Mouse (Mus musculus): Measurements from ENCODE around the gene Ccm2l. TPM values are rescaled to one million over a fixed set of nuclear protein-coding genes. Genes with fewer than 3 reads are reported as not detected.

The Ccm2l gene
- total RNA-seq, 1 experiment: 1.9 TPM

- H3K27ac ChIP-seq (ENCODE audit: insufficient read depth, low read depth, low read length, poor library complexity, severe bottlenecking): no peak overlapping the region
- no peak overlapping the region for H3K9ac ChIP-seq (ENCODE audit: insufficient read depth, low read depth, low read length, poor library complexity, severe bottlenecking)
- TF ChIP-seq ZNF384 (IDR thresholded peaks at IDR 0.05; ENCODE audit: low read depth, low read length) (no peak), MAFK (IDR thresholded peaks at IDR 0.05; ENCODE audit: insufficient read depth, low read depth, low read length) (no peak), HCFC1 (IDR thresholded peaks at IDR 0.05; ENCODE audit: borderline replicate concordance, insufficient read depth, low read length) (no peak), CHD2 (IDR thresholded peaks at IDR 0.05; ENCODE audit: low read depth, low read length) (no peak), ZC3H11A (IDR thresholded peaks at IDR 0.05; ENCODE audit: borderline replicate concordance, low read depth, low read length) (no peak)
- no peak for DNase-seq (ENCODE audit: low read depth, low spot score)
- in situ Hi-C loops (cut with MboI; ENCODE audit: low sequenced_read_pairs in 2 of 2, unreplicated experiment in 2 of 2): no loop called here
- no peaks in the 10 kb centered on the region for H3K36me3 ChIP-seq (ENCODE audit: control insufficient read depth, insufficient read depth, low read length, poor library complexity, severe bottlenecking)
- no peaks in the 10 kb centered on the region for H3K4me1 ChIP-seq (ENCODE audit: control insufficient read depth in 2 of 2, insufficient read depth in 2 of 2, low read length in 2 of 2, poor library complexity in 1 of 2)
- no peaks in the 10 kb centered on the region for H3K9me3 ChIP-seq (ENCODE audit: control insufficient read depth, insufficient read depth, low read depth, low read length)
- H3K4me3 ChIP-seq (ENCODE audit: insufficient read depth in 1 of 2, low read depth in 1 of 2, low read length in 2 of 2, poor library complexity in 1 of 2, severe bottlenecking in 1 of 2): no peak overlapping the region
Observed at GRCm38 (mm10) chr2:153120126-153120525, 54.4 kb downstream of the Ccm2l start.

DNA sequence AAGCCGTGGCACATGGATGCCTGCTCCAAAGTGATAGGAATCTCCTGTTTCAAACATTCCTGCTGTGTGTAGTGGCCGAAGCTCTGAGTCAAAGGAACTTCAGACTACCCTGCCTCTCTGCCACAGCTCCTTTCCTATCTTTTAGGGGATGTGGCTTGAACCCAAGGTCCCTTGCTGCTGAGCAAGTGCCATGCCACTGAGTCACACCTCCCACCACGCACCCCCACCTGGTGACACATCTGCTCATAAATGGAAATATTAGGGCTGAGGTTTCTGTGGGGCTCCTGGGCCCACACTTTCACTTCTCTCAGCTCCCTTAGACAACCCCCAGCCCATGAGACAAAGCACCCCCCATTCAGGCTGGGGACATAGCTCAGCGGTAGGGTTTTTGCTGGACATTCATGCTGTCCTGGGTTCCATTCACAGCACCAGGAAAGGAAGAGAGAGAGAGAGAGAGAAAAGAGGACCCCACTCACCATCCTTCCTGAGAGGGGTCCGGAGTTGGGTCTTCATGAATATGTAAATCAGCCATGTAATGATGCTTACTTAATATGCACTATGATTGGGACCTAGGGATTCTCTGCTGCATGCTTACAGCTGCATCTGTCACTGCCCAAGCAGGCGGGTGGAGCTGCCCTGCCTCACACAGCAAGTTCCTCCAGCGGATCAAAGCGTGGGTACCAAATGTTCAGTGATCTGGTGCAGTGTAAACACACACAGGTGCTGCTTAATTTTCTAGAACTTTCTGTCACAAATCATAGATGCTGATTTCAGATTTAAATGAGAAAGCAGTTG is 56.3 kb downstream of the Ccm2l start:
- in situ Hi-C loops (cut with MboI; ENCODE audit: low sequenced_read_pairs in 2 of 2, unreplicated experiment in 2 of 2): no loop called here
- H3K4me3 ChIP-seq (ENCODE audit: insufficient read depth in 1 of 2, low read depth in 1 of 2, low read length in 2 of 2, poor library complexity in 1 of 2, severe bottlenecking in 1 of 2): no peak overlapping the region
- H3K27ac ChIP-seq (ENCODE audit: insufficient read depth, low read depth, low read length, poor library complexity, severe bottlenecking): no peak overlapping the region
- no peaks in the 10 kb centered on the region for H3K9me3 ChIP-seq (ENCODE audit: control insufficient read depth, insufficient read depth, low read depth, low read length)
- TF ChIP-seq HCFC1 (IDR thresholded peaks at IDR 0.05; ENCODE audit: borderline replicate concordance, insufficient read depth, low read length): no peak
- TF ChIP-seq CHD2 (IDR thresholded peaks at IDR 0.05; ENCODE audit: low read depth, low read length): no peak
- TF ChIP-seq ZC3H11A (IDR thresholded peaks at IDR 0.05; ENCODE audit: borderline replicate concordance, low read depth, low read length): no peak
- no peak for TF ChIP-seq MAFK (IDR thresholded peaks at IDR 0.05; ENCODE audit: insufficient read depth, low read depth, low read length)
- TF ChIP-seq ZNF384 (IDR thresholded peaks at IDR 0.05; ENCODE audit: low read depth, low read length): no peak
- DNase-seq (ENCODE audit: low read depth, low spot score): no peak
- H3K4me1 ChIP-seq (ENCODE audit: control insufficient read depth in 2 of 2, insufficient read depth in 2 of 2, low read length in 2 of 2, poor library complexity in 1 of 2): no peaks in the 10 kb centered on the region
- no peak overlapping the region for H3K9ac ChIP-seq (ENCODE audit: insufficient read depth, low read depth, low read length, poor library complexity, severe bottlenecking)
- H3K36me3 ChIP-seq (ENCODE audit: control insufficient read depth, insufficient read depth, low read length, poor library complexity, severe bottlenecking): no peaks in the 10 kb centered on the region

DNA sequence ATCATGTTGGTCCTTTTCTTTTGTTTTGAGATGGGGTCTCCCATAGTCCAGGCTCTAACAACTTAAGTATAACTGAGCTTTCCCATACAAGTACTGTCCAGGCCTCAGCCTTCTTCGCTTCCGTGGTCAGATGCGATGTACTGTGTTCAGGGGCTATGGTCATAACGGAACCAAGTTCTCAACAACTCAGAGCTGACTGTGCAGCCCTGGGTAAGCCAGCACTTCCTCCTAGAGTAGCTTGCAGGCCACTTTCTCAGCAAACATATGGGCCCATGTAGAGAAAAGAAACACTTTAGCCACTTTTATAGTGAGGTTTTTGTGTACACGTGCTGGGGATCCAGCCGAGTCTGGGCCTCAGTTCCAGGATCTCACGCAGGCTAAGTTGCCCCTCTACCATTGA is 56.9 kb downstream of the Ccm2l start:
- in situ Hi-C loops (cut with MboI; ENCODE audit: low sequenced_read_pairs in 2 of 2, unreplicated experiment in 2 of 2): no loop called here
- Histone ChIP-seq H3K36me3 (ENCODE audit: control insufficient read depth, insufficient read depth, low read length, poor library complexity, severe bottlenecking) (no peaks in the 10 kb centered on the region), H3K9me3 (ENCODE audit: control insufficient read depth, insufficient read depth, low read depth, low read length) (no peaks in the 10 kb centered on the region), H3K4me1 (ENCODE audit: control insufficient read depth in 2 of 2, insufficient read depth in 2 of 2, low read length in 2 of 2, poor library complexity in 1 of 2) (no peaks in the 10 kb centered on the region), H3K9ac (ENCODE audit: insufficient read depth, low read depth, low read length, poor library complexity, severe bottlenecking) (no peak overlapping the region), H3K4me3 (ENCODE audit: insufficient read depth in 1 of 2, low read depth in 1 of 2, low read length in 2 of 2, poor library complexity in 1 of 2, severe bottlenecking in 1 of 2) (no peak overlapping the region), H3K27ac (ENCODE audit: insufficient read depth, low read depth, low read length, poor library complexity, severe bottlenecking) (no peak overlapping the region)
- TF ChIP-seq MAFK (IDR thresholded peaks at IDR 0.05; ENCODE audit: insufficient read depth, low read depth, low read length) (no peak), ZC3H11A (IDR thresholded peaks at IDR 0.05; ENCODE audit: borderline replicate concordance, low read depth, low read length) (no peak), CHD2 (IDR thresholded peaks at IDR 0.05; ENCODE audit: low read depth, low read length) (no peak), HCFC1 (IDR thresholded peaks at IDR 0.05; ENCODE audit: borderline replicate concordance, insufficient read depth, low read length) (no peak), ZNF384 (IDR thresholded peaks at IDR 0.05; ENCODE audit: low read depth, low read length) (no peak)
- DNase-seq (ENCODE audit: low read depth, low spot score): no peak

DNA sequence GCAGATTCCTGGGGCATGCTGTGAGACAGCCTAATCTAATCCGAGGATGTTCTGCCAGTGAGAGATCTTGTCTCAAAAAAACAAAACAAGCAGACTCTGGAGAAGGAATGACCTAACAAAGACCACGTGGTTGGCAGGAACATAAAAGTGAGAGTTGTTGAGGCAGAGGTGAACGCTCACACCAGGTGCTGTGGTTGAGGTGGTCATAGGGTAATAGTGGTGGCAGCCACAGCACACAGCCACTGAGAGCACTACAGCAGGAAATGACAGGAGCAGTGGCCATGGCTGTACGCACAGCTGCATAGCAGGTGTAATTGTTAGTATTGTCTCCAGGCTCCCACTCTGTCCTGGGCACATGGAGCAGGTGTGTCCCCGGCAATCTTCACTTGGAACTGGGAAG is 60.1 kb downstream of the Ccm2l start:
- TF ChIP-seq ZNF384 (IDR thresholded peaks at IDR 0.05; ENCODE audit: low read depth, low read length) (no peak), HCFC1 (IDR thresholded peaks at IDR 0.05; ENCODE audit: borderline replicate concordance, insufficient read depth, low read length) (no peak), ZC3H11A (IDR thresholded peaks at IDR 0.05; ENCODE audit: borderline replicate concordance, low read depth, low read length) (no peak), CHD2 (IDR thresholded peaks at IDR 0.05; ENCODE audit: low read depth, low read length) (no peak), MAFK (IDR thresholded peaks at IDR 0.05; ENCODE audit: insufficient read depth, low read depth, low read length) (no peak)
- Histone ChIP-seq H3K9ac (ENCODE audit: insufficient read depth, low read depth, low read length, poor library complexity, severe bottlenecking) (no peak overlapping the region), H3K4me1 (ENCODE audit: control insufficient read depth in 2 of 2, insufficient read depth in 2 of 2, low read length in 2 of 2, poor library complexity in 1 of 2) (no peaks in the 10 kb centered on the region), H3K27ac (ENCODE audit: insufficient read depth, low read depth, low read length, poor library complexity, severe bottlenecking) (no peak overlapping the region), H3K9me3 (ENCODE audit: control insufficient read depth, insufficient read depth, low read depth, low read length) (no peaks in the 10 kb centered on the region), H3K4me3 (ENCODE audit: insufficient read depth in 1 of 2, low read depth in 1 of 2, low read length in 2 of 2, poor library complexity in 1 of 2, severe bottlenecking in 1 of 2) (no peak overlapping the region), H3K36me3 (ENCODE audit: control insufficient read depth, insufficient read depth, low read length, poor library complexity, severe bottlenecking) (no peaks in the 10 kb centered on the region)
- no peak for DNase-seq (ENCODE audit: low read depth, low spot score)
- in situ Hi-C loops (cut with MboI; ENCODE audit: low sequenced_read_pairs in 2 of 2, unreplicated experiment in 2 of 2): loop anchor here in 1 of 2 experiments (25.0 kb wide), 1 partner anchor 214 kb away; the partner anchor contains the start of gene Mylk2

Data from ES-E14 (cell line).